9 mouse cellular contexts compared by ENCODE assay signal in genomic region chr8:11085244-11085643, GRCm38 (mm10).
DNase-seq lines count a peak whose midpoint lies in the region; ATAC-seq and TF ChIP-seq lines count a peak whose summit lies in the region.
"Had no signal": no experiment of that assay in that cellular context is flagged by ENCODE, and none has a peak within 500 bp of the region (broad histone marks: within the 10 kb centered on the region; RNA-seq: fewer than 3 reads in every experiment).

No protein-coding gene starts in this region.

- TF ChIP-seq POLR2A in heart, adult 2 months (IDR thresholded peaks at IDR 0.05; ENCODE audit: insufficient read depth, low read depth, low read length) = no peak

- no peak overlapping the region for H3K4me2 ChIP-seq in lung, embryonic 14.5 days
- no peak overlapping the region for H3K4me2 ChIP-seq in neural tube, embryonic 15.5 days

- no peak overlapping the region for H3K9ac ChIP-seq in heart, adult 2 months (ENCODE audit: low read depth, low read length)
- no peak overlapping the region for H3K9ac ChIP-seq in lung, embryonic 14.5 days
- H3K9ac ChIP-seq in neural tube, embryonic 15.5 days (replicated peaks) = no peak overlapping the region

- WGBS in heart, adult 2 months = 59% methylated on average over 1 of the region's 1 CpGs
- WGBS in lung, embryonic 14.5 days = 21% methylated on average over 1 of the region's 1 CpGs
- 73% methylated on average over 1 of the region's 1 CpGs for WGBS in neural tube, embryonic 15.5 days

- H3K4me1 ChIP-seq in heart, adult 2 months (ENCODE audit: control insufficient read depth, insufficient read depth, low read length) = no peaks in the 10 kb centered on the region; the same call in none of the 2 replicates
- H3K4me1 ChIP-seq in lung, embryonic 14.5 days (ENCODE audit: insufficient read depth) = peaks cover 10% of the 10 kb centered on the region; the same call in 1 of the 2 replicates
- H3K4me1 ChIP-seq in neural tube, embryonic 15.5 days = no peaks in the 10 kb centered on the region

- no peaks in the 10 kb centered on the region for H3K27me3 ChIP-seq in heart, adult 2 months (ENCODE audit: control insufficient read depth, insufficient read depth, low read length)
- H3K27me3 ChIP-seq in lung, embryonic 14.5 days (ENCODE audit: insufficient read depth, low read length) = no peaks in the 10 kb centered on the region
- H3K27me3 ChIP-seq in neural tube, embryonic 15.5 days (replicated peaks) = no peaks in the 10 kb centered on the region

- H3K79me2 ChIP-seq in heart, adult 2 months (replicated peaks; ENCODE audit: control insufficient read depth, insufficient read depth, low read length) = no peaks in the 10 kb centered on the region

- H3K9me3 ChIP-seq in lung, embryonic 14.5 days (ENCODE audit: low read depth, low read length) = no peaks in the 10 kb centered on the region
- no peaks in the 10 kb centered on the region for H3K9me3 ChIP-seq in neural tube, embryonic 15.5 days (replicated peaks)

- no peak for TF ChIP-seq CTCF in heart, adult 2 months (IDR thresholded peaks at IDR 0.05)
- no peak for TF ChIP-seq CTCF in lung, embryonic 14.5 days (IDR thresholded peaks at IDR 0.05; ENCODE audit: low read depth)

- H3K4me3 ChIP-seq in heart, adult 2 months = no peak overlapping the region
- H3K4me3 ChIP-seq in lung, embryonic 14.5 days (ENCODE audit: low read depth, low read length) = no peak overlapping the region
- H3K4me3 ChIP-seq in neural tube, embryonic 15.5 days (replicated peaks) = no peak overlapping the region
- H3K4me3 ChIP-seq: megakaryocyte, embryonic 14.5 days had no signal

- H3K27ac ChIP-seq in heart, adult 2 months = peak overlapping the region; percentile 34; the same call in 1 of the 2 replicates
- peak overlapping the region; percentile 24; the same call in 1 of the 2 replicates for H3K27ac ChIP-seq in lung, embryonic 14.5 days (ENCODE audit: low read depth)
- no peak overlapping the region for H3K27ac ChIP-seq in neural tube, embryonic 15.5 days (replicated peaks)

- DNase-seq in urinary bladder, postnatal 14 days (ENCODE audit: low spot score) = peak; percentile 76
- DNase-seq in urinary bladder, postnatal 10 days (ENCODE audit: low spot score) = no peak
- peak; percentile 67 to 76 for DNase-seq in heart, adult 2 months
- DNase-seq in lung, embryonic 14.5 days = peak; percentile 69
- DNase-seq in kidney, adult 8-10 months = no peak

- intact Hi-C loops in heart, adult 2 months (cut with DNase I) = no loop called here

- H3K36me3 ChIP-seq in heart, adult 2 months (ENCODE audit: control insufficient read depth, insufficient read depth, low read length) = no peaks in the 10 kb centered on the region
- no peaks in the 10 kb centered on the region for H3K36me3 ChIP-seq in lung, embryonic 14.5 days (ENCODE audit: insufficient read depth)
- H3K36me3 ChIP-seq in neural tube, embryonic 15.5 days = no peaks in the 10 kb centered on the region

- ATAC-seq in lung, embryonic 14.5 days (ENCODE audit: insufficient read depth) = peak; percentile 47; the same call in 1 of the 2 replicates
- ATAC-seq in granulocyte monocyte progenitor cell, adult 5-6 weeks (replicated peaks; ENCODE audit: poor library complexity, severe bottlenecking) = no peak
- no peak for ATAC-seq in inflammation-experienced regulatory T-cells, adult 6 months
- ATAC-seq in neural tube, embryonic 15.5 days (ENCODE audit: low FRiP score) = no peak

- no peak for TF ChIP-seq EP300 in heart, adult 2 months (IDR thresholded peaks at IDR 0.05; ENCODE audit: insufficient read depth, low read depth, low read length)

Comparison
In these comparisons a context has a peak if more than half of its experiments do, and no peak if none do; other contexts are left out.
1. DNase-seq: peak in urinary bladder, postnatal 14 days (single experiment), heart, adult 2 months (2 of 2) and lung, embryonic 14.5 days (single experiment); none in urinary bladder, postnatal 10 days (single experiment) and kidney, adult 8-10 months (0 of 2).